Mouse (Mus musculus): ENCODE data around the gene Ank3.

Gene Ank3

GRCm38 (mm10) chr10:69944845-69945244 lies 546.3 kb downstream of the Ank3 start:
- DNase-seq, result no peak

GRCm38 (mm10) chr10:69945870-69946269 lies 547.3 kb downstream of the Ank3 start:
- DNase-seq, result no peak

GRCm38 (mm10) chr10:69946271-69946670 lies 547.7 kb downstream of the Ank3 start:
- no peak for DNase-seq

DNA sequence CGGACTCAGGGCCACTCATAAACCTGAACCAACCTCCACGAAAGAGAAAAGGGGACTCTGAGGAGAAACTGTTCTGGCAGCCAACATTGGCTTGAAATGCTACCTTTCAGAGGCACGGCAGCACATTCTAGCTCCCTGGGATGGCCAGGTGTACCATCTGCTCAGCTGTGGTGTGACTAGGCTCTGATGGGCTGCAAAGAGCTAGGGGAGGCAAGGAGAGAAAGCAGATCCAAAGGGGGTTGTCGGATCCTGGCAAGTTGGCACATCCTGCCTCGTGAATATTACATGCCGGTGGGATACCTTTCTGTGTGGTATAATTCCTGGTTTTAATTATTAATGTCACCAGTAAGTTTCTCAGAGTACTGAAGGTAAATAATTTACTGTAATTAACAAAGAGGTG lies 548.5 kb downstream of the Ank3 start:
- DNase-seq, result no peak

DNA sequence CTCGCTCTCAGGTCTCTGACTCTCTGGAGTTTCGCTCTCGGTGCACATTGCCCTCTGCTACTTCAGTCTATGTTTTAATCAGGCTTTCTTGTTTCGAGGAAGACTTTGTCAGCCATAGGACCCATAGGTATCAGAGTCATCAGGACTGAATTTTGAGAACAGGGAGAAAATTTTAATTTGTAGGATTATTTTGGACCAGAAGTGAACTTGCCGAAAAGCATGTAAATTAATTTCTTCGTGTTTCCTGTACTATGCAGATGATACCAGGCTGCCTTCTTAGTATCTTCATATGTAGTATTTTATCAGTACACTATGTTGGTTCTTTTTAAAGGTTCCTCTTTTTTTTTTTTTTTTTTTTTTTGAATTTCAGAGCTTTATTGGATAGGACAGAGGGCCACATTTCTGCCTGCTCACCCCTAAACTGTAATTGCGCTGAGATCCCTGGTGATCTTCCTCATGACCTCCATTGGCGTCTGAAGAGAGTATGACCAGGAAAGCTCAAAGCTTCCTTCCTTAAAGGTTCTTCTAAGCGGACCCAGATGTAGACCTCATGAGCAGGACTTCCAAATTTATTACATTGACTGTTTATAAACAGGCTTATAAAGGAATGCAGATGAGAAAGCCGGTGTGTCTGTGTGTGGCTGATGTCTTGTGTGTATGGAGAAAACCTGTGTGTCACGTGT lies 551.8 kb downstream of the Ank3 start:
- no peak for DNase-seq

GRCm38 (mm10) chr10:69950919-69951236 lies 552.3 kb downstream of the Ank3 start:
- no peak for DNase-seq

DNA sequence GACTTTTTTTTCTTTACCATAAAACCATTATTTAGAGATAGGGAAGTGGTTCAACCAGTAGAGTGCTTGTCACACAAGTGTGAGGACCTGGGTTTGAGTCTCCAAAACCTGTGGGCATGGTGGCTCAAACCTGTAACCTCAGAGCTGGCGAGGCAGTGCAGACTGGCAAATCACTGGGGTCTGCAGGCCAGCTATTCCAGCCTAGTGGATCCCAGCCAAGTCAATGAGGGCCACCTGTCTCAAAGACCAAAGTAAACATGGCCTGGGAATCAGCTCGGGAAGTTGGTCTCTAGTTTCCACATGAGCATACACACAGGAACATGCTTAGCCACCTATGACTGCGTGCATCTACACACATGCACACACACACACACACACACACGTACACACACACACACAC lies 552.9 kb downstream of the Ank3 start:
- DNase-seq, result no peak

DNA sequence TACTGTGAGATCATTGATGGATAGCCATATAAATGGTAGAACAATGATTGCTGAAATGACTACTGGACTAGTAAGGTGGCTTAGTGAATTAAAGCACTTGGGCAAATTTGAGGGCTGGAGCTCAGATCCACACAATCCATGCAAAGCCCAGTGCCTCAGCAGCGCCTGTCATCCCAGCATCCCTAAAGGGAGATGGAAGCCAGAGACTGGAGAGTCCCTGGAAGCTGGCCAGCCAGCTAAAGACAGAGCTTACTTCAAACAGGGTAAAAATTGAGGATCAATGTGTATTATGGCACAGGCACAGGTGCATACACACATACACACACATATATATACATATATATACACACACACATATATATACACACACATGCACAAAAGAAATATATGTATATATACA lies 553.7 kb downstream of the Ank3 start:
- DNase-seq, result no peak

DNA sequence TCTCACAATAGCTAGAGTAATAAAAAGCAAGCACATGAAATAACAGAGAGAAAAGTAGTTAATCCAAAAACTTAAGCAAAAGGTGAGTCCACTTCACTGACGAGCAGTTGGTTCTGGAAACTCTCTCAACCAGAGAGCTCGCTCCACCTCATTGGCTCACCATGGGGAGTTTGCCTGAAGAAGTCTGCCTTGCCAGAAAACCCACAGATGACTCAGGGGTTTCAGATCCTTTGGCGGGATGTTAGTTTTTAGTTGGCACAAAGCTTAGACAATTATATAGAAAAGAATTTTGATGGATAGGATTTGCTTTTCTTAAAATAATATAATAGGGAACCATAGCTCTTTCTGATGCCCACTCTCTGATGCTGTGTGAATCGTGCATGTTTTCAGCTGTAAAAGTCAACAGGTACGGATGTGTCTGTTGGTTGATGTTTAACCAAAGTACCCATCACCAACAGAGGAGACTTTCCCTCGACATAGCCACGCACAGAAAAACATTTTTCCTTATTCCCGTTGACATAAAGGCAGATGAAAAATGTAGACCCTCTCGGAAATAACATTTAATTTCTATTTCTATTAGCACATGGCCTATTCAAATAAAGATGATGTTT lies 556.2 kb downstream of the Ank3 start:
- DNase-seq, result no peak

DNA sequence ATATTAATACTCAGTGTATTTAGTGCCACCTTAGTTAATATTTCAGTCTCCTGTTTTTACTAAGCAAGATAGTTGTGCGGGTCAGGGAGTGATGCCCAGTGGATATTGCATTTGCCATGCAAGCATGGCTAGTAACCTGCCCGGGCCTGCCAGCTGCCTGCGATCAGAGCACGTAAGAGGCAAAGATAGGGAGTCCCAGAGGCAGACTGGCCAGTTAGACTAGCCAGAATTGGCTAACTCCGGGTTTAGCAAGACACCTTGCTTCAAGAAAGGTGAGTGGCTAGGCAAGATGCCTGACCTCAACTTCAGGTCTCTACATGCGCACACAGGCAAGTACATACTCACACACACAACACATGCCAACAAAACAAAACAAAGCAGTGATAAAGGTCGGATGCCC lies 563.7 kb downstream of the Ank3 start:
- no peak for DNase-seq

DNA sequence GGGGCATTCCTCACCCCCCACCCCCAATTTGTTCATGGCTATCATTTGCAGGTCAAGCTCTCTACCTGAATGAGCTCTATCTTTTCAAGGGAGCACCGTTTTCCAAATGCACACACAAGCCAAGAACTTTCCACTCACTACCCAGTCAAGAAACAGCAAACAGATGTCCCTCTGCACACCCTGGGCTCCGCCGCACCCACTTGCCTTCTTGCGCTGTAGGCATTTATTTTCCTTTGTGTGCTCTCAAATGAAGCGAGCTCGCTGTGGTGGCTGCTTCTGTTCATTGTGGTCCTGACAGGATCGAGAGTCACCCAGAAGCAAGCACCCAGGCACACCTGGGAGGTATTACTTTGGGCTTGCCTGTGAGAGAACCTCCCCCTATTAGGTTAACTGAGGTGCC lies 564.4 kb downstream of the Ank3 start:
- no peak for DNase-seq

- DNase-seq, result no peak
Measured at GRCm38 (mm10) chr10:69964611-69965010, 566.0 kb downstream of the Ank3 start.

DNA sequence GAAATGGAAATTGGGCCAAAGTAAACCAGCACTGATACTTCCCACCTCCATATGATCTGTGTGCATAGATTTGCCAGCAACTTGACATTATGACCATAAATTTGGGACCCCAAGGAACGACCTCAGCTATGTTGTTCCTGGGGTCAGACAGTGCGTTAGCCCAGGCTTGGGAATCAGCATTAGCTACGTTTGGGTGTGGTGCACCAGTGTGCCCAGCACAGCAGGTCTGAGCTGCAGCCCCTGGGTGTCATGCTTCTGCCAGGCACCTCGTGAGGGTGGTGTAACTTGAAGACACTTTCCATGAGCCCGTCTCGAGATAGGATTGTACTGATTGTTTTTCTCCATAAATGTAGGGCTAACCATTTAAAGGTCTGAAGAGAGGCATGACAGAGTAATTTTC lies 566.5 kb downstream of the Ank3 start:
- no peak for DNase-seq

GRCm38 (mm10) chr10:69967994-69968393 lies 569.4 kb downstream of the Ank3 start:
- no peak for DNase-seq

GRCm38 (mm10) chr10:69979636-69980035 lies 581.1 kb downstream of the Ank3 start:
- DNase-seq, result no peak

DNA sequence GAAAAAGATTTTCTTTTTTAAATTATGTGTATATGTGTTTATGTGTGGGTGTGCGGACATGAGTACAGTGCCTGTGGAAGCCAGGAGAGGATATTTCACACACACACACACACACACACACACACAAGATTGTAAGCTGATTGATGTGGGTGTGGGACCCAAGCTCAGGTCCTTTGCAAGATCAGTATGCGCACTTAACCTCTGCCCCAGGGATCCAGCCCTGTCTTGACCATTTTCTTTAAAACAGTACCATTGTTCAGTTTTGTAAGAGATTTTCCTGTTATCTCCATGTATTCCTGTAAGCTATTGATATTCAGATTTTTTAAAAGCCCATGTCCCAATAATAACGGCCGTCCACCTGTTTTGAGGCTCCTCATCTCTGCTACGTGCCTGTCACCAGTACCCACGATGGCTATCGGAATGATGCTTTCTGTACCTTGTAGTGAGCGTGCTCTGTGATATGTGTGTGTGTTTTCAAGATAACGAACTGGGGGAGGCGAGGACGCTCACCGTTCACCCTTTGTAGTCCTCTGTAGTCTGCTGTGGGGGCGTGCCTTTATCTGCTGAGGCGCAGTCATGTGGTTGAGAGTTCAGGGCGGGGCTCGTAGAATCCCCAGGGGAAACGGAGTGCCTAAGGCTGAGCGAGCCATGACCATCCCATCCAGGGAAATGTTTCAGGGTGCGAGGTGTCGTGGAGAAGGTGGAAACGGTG lies 583.0 kb downstream of the Ank3 start:
- DNase-seq, result no peak

- DNase-seq, result no peak
Measured at GRCm38 (mm10) chr10:69982701-69983100, 584.1 kb downstream of the Ank3 start.

GRCm38 (mm10) chr10:69987496-69987895 lies 588.9 kb downstream of the Ank3 start:
- DNase-seq, result no peak

GRCm38 (mm10) chr10:69997082-69997481 lies 598.5 kb downstream of the Ank3 start:
- no peak for DNase-seq

GRCm38 (mm10) chr10:70004058-70004457 lies 605.5 kb downstream of the Ank3 start:
- no peak for DNase-seq

DNA sequence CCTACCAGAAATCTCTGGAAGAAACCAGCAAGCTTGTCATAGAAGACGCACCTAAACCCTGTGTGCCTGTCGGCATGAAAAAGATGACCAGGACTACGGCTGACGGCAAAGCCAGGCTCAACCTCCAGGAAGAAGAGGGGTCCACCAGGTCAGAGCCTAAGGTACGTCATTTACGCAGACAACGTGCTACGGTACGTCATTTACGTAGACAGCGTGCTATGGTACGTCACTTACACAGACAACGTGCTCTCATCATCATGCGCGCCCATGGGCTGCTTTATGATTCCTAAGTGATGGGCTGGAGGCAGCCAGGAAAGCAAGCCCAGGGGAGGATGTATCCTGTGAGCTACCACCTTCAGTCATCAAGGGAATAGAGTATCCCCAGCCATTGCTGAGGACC lies 606.3 kb downstream of the Ank3 start:
- no peak for DNase-seq

DNA sequence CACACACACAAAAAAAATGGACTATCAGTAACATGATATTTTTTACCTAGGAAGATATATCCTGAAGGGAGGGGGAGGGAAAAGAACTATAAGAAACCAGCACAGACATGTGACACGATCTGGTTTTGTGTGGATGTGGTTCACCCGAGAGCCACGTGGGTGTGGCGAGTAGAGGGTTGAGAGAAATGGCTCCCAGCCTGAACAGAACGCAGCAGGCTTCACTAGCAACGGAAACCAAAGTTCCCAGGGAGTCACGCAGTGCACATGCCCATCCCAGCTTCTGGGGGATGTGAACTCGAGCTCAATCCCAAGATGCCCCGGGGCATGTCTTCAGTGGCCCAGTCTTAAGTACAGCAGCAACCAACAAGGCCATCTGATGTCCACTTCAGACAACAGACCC lies 607.8 kb downstream of the Ank3 start:
- no peak for DNase-seq

- DNase-seq, result no peak
Measured at GRCm38 (mm10) chr10:70011738-70012137, 613.2 kb downstream of the Ank3 start.

- no peak for DNase-seq
Measured at GRCm38 (mm10) chr10:70013931-70014330, 615.4 kb downstream of the Ank3 start.

DNA sequence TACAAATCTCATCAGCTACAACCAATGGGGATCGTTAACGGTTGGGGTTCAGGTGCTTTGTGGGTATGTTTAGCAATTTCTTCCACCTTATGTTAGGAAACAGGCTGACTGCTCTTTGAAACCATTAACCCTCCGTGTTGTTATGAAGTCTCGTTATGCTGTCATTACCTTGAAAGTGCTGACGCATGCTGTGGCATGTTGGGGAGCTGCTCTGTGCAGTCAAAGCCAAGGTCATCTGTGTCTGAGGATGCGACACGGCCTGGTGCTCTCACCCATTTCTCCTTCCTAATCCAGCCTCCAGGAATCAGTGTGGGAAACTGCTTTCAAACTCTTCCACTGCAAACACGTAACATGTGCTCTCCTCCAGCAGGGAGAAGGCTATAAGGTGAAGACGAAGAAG lies 616.6 kb downstream of the Ank3 start:
- no peak for DNase-seq

All from spleen, adult 18-20 months (tissue).